Mouse (Mus musculus): ENCODE data around the gene Aftph.
A peak's percentile ranks its signal among the peaks of the same experiment; 100 is the strongest.
"Not testable (repeated sequence)": the region's sequence is repeated elsewhere in the genome, so short reads cannot be mapped to it uniquely, and the experiment has no call there.

Aftph gene

GRCm38 (mm10) chr11:20741201-20742100 is at the start of gene Aftph:
Gene Aftph, minus strand, starts transcription at chr11:20741589.
- DNase-seq (ENCODE audit: low read depth) = peak; percentile 98

- DNase-seq (ENCODE audit: low read depth) = no peak
These were observed 47.6 kb upstream of the Aftph start for GRCm38 (mm10) chr11:20789015-20789414.

GRCm38 (mm10) chr11:20788070-20788469 is 46.7 kb upstream of the Aftph start:
- no peak for DNase-seq (ENCODE audit: low read depth)

- DNase-seq (ENCODE audit: low read depth) = no peak
These were observed 44.8 kb upstream of the Aftph start for GRCm38 (mm10) chr11:20786191-20786590.

GRCm38 (mm10) chr11:20785186-20785585 is 43.8 kb upstream of the Aftph start:
- no peak for DNase-seq (ENCODE audit: low read depth)

GRCm38 (mm10) chr11:20784776-20785175 is 43.4 kb upstream of the Aftph start:
- no peak for DNase-seq (ENCODE audit: low read depth)

GRCm38 (mm10) chr11:20783467-20783866 is 42.1 kb upstream of the Aftph start:
- DNase-seq (ENCODE audit: low read depth) = peak; percentile 46

- DNase-seq (ENCODE audit: low read depth) = no peak
These were observed 41.2 kb upstream of the Aftph start for GRCm38 (mm10) chr11:20782620-20783019.

- peak; percentile 80 for DNase-seq (ENCODE audit: low read depth)
These were observed 38.9 kb upstream of the Aftph start for GRCm38 (mm10) chr11:20780312-20780711.

- DNase-seq (ENCODE audit: low read depth) = peak; percentile 84
These were observed 37.6 kb upstream of the Aftph start for GRCm38 (mm10) chr11:20778861-20779563.

- DNase-seq (ENCODE audit: low read depth) = peak; percentile 84
These were observed 36.9 kb upstream of the Aftph start for GRCm38 (mm10) chr11:20778298-20778697.

- no peak for DNase-seq (ENCODE audit: low read depth)
These were observed 35.3 kb upstream of the Aftph start for GRCm38 (mm10) chr11:20776668-20777067.

- no peak for DNase-seq (ENCODE audit: low read depth)
These were observed 31.3 kb upstream of the Aftph start for GRCm38 (mm10) chr11:20772642-20773041.

- not testable (repeated sequence) for DNase-seq (ENCODE audit: low read depth)
These were observed 30.4 kb upstream of the Aftph start for GRCm38 (mm10) chr11:20771827-20772226.

GRCm38 (mm10) chr11:20761984-20762383 is 20.6 kb upstream of the Aftph start:
- DNase-seq (ENCODE audit: low read depth) = not testable (repeated sequence)

GRCm38 (mm10) chr11:20750573-20750972 is 9.2 kb upstream of the Aftph start:
- no peak for DNase-seq (ENCODE audit: low read depth)

GRCm38 (mm10) chr11:20743353-20743752 is 2.0 kb upstream of the Aftph start:
- DNase-seq (ENCODE audit: low read depth) = no peak

GRCm38 (mm10) chr11:20742361-20742897 is 1.0 kb upstream of the Aftph start:
- peak; percentile 92 for DNase-seq (ENCODE audit: low read depth)

- peak; percentile 84 for DNase-seq (ENCODE audit: low read depth)
These were observed 748 bp downstream of the Aftph start for GRCm38 (mm10) chr11:20740481-20741200.

GRCm38 (mm10) chr11:20734066-20734465 is 7.3 kb downstream of the Aftph start:
- no peak for DNase-seq (ENCODE audit: low read depth)

- DNase-seq (ENCODE audit: low read depth) = no peak
These were observed 7.8 kb downstream of the Aftph start for GRCm38 (mm10) chr11:20733486-20734030.

- DNase-seq (ENCODE audit: low read depth) = peak; percentile 17
These were observed 12.0 kb downstream of the Aftph start for GRCm38 (mm10) chr11:20729403-20729802.
